Mouse (Mus musculus): Measurements from ENCODE around the gene Crlf1.

DNA sequence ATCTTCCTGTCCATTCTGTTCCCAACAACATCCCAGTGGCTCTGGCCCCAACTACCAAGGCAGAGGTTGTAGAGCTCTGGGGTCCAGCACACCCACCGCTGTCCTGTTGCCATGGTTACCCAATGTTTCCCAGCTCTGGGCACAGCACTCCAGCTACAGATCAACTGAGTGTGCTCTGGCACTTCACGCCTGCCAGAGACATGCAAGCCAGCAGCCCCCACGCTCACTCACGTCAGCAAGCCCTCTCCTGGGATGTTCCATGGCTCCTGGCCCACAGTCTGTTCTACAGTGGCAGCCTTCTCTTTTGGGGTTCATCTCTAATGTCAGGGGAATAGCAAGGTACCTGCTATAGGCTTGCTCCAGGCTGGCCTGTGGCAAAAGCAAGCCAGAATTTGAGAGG is 29.7 kb upstream of the Crlf1 start:
- no peak for TF ChIP-seq USF1 (IDR thresholded peaks at IDR 0.05; ENCODE audit: low read depth)
- TF ChIP-seq CTCF (IDR thresholded peaks at IDR 0.05; ENCODE audit: control insufficient read depth, insufficient read depth, insufficient read length): no peak
- no peak for TF ChIP-seq MAX (IDR thresholded peaks at IDR 0.05)
- TF ChIP-seq MYOD1 (IDR thresholded peaks at IDR 0.05; ENCODE audit: control insufficient read depth, insufficient read length, low read depth): no peak
- no peak for TF ChIP-seq MYOG (IDR thresholded peaks at IDR 0.05; ENCODE audit: control insufficient read depth, extremely low read depth, insufficient read length)

All from C2C12 (cell line).